Mouse (Mus musculus) retina, adult 2 months (tissue): ENCODE data around the gene Adat2.

Experiments
- DNase-seq: peaks from one replicate; pipeline ENCODE4 v3.0.0-alpha.2; 2012; ENCODE audit warnings: low read depth, low spot score

Adat2 gene

GRCm38 (mm10) chr10:13552646-13553497, at the start of gene Adat2, which contains the start of gene Pex3:
Gene Adat2, plus strand, starts transcription at chr10:13552894.
Gene Pex3, minus strand, starts transcription at chr10:13553142.
- DNase-seq = peak; percentile 86

- no peak for DNase-seq
Observed at GRCm38 (mm10) chr10:13521857-13522256, 30.8 kb upstream of the Adat2 start.

- DNase-seq = no peak
Observed at GRCm38 (mm10) chr10:13528155-13528554, 24.5 kb upstream of the Adat2 start.

GRCm38 (mm10) chr10:13534751-13535150, 17.9 kb upstream of the Adat2 start:
- DNase-seq = no peak

GRCm38 (mm10) chr10:13536706-13537105, 16.0 kb upstream of the Adat2 start:
- no peak for DNase-seq

GRCm38 (mm10) chr10:13539769-13540333, 12.8 kb upstream of the Adat2 start:
- no peak for DNase-seq

GRCm38 (mm10) chr10:13541721-13542120, 11.0 kb upstream of the Adat2 start:
- DNase-seq = no peak

- DNase-seq = peak; percentile 20
Observed at GRCm38 (mm10) chr10:13553498-13553985, 848 bp downstream of the Adat2 start.

- no peak for DNase-seq
Observed at GRCm38 (mm10) chr10:13554316-13554715, 1.6 kb downstream of the Adat2 start.

GRCm38 (mm10) chr10:13560014-13560674, 7.5 kb downstream of the Adat2 start:
- no peak for DNase-seq

GRCm38 (mm10) chr10:13564364-13565079, 11.8 kb downstream of the Adat2 start:
- DNase-seq = no peak

- no peak for DNase-seq
Observed at GRCm38 (mm10) chr10:13565080-13565448, 12.4 kb downstream of the Adat2 start.

- no peak for DNase-seq
Observed at GRCm38 (mm10) chr10:13566393-13566792, 13.7 kb downstream of the Adat2 start.

GRCm38 (mm10) chr10:13569818-13570217, 17.1 kb downstream of the Adat2 start:
- peak; percentile 33 for DNase-seq

- DNase-seq = no peak
Observed at GRCm38 (mm10) chr10:13570697-13571538, 18.2 kb downstream of the Adat2 start.

GRCm38 (mm10) chr10:13572003-13572402, 19.3 kb downstream of the Adat2 start:
- DNase-seq = no peak

GRCm38 (mm10) chr10:13572410-13572809, 19.7 kb downstream of the Adat2 start:
- no peak for DNase-seq

- no peak for DNase-seq
Observed at GRCm38 (mm10) chr10:13577123-13577522, 24.4 kb downstream of the Adat2 start.

GRCm38 (mm10) chr10:13587914-13588313, 35.2 kb downstream of the Adat2 start:
- no peak for DNase-seq

GRCm38 (mm10) chr10:13592196-13592595, 39.5 kb downstream of the Adat2 start:
- DNase-seq = no peak

- DNase-seq = no peak
Observed at GRCm38 (mm10) chr10:13593529-13593928, 40.8 kb downstream of the Adat2 start.
